Mouse (Mus musculus) CD4-positive, CD25-positive, alpha-beta regulatory T cell, adult 4 months (primary cell): Measurements from ENCODE around the gene Plcb2. TPM values are rescaled to one million over a fixed set of nuclear protein-coding genes. Genes with fewer than 3 reads are reported as not detected.

ENCODE experiments used
- ATAC-seq: one replicate; pipeline ENCODE4 v1.8.0; 2017
- polyA plus RNA-seq, 2 experiments: library from polyadenylated mRNA; unstranded; fragments of 100-300 nt; shearing (Covaris generic); gene quantifications; one replicate each; pipeline ENCODE4 v1.2.1; 2017

The Plcb2 gene
- polyA plus RNA-seq, result 10 to 100 TPM; 15.7 to 20.8 TPM

DNA sequence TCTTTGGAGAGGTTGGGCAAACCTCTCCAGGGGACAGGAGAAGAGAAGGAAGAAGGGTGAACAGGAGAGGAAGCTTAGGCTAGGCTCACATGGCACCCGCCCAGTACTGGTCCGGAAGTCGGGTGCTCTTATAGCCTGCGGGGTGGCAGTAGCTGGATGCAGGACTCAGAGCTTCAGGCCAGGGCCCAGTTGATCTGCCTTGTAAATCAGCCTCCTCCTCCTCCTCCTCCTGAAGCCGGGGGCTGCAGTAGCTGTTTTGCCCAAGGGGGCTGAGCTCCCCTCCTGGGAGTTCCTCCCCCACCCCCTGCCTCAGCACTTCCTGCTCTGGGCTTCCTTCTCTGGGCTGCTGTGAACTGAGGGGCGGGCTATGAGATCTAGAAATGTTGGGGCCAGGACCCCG is at the start of gene Plcb2:
Gene Plcb2, minus strand, starts transcription at position 102 of the 400 bp plus-strand sequence.
- ATAC-seq, result peak; percentile 80

DNA sequence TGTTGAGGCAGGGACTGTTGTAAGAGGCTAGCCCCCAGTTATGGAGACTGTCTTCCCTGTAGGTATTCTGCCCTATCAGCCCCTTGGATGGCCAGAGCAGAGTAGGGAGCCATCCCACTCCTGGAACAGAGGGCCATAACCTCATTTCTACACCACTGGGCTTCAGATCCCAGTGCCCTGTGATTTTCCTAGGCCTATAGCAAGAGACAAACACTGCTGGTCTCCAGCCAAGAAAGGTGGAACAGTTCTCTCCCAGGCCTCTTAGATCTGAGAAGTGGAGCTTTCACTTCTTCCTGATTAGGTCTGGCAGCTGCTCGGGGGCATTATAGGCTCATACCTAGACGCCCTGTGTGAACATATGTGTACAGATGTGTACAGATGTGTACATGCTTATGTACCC is 48.1 kb upstream of the Plcb2 start:
- no peak for ATAC-seq

DNA sequence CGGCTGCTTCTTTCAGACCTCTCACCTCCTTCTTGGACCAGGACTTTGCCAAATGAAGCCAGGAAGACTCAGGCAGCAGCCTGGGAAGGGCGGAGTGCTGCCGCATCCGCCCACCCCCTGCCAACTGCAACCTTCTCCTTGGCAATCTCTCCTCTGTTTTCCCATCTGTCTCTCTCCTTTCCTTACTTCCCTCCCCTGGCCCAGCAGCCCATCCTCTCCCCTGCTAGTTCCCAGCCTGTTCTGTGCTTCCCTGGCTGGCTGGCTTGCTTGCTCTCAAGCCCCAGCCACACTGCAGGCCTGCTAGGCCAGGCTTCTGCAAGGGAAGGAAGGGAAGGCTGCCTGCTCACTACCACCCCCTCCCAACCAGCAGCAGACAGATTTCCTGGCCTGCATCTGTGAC is 47.6 kb upstream of the Plcb2 start:
- no peak for ATAC-seq

DNA sequence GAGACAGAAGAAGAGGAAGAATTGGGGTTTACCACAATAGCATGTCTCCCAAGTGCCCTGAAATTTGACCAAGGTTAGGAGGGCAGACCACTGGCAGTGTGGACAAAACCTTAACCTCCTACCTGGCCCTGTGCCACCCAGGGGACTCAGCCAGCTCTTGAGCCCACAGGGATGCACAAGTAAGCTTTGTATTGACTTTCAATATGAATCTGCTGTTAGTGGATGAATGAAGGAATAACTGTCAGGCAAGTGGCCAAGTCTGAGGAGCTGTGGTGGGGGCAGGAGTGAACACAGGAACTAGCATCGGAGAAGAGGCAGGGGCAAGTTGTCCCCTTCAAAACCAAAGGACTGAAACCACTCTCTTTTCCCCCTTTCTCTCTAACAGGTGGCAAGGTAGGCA is 47.2 kb upstream of the Plcb2 start:
- ATAC-seq, result no peak

DNA sequence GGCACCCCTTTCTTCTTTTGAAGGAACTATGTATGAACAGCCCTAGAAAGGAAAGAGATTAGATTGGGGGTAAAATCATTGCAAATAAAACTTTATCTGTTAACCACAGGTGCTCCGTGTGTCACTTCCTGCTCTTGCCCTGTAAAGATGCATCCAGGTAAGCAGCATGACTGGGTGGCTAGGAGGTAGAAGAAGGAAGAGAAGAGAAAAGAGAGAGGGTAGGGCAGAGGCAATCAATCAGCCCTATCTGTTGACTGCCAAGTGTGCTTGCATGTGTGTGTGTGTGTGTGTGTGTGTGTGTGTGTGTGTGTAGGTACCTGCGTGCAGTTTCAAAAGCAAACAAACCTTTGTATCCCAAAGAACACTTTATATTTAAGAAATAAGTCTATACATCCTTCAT is 46.3 kb upstream of the Plcb2 start:
- ATAC-seq, result no peak

DNA sequence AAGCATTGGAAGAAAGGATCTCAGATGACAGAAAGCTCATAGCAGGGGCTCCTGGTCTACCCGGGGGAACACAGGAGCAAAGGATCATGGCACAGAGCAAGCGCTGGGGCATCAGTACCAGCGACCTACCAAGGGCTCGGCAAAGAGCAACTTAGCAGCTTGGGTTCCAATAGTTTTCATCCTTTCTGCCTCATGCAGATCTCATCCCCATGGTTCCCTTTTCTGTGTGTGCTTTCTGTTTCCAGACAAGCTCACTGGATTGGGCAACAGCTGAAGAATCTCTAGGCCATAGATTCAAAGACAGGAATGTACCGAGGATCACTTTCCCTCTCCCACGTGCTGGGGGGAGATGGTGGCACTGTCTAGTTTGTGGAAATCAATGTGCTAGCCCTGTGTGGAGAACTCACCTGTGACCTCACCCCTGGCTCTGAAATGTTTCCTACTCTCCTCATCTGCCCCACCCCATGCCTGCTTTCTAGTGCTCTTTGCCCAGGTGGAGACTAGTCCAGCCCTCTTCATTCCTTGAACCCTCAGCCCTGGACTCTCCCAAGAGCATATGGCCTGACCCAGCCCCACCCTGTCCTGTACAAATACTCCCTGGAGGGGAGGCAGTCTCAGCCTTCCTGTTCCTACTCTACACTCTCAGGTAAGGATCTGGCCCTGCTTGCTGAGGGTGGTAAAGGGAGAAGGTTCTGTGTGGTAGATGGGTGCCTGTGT is 44.1 kb upstream of the Plcb2 start, which contains the start of gene Phgr1:
Gene Phgr1, plus strand, starts transcription at position 612 of the 717 bp plus-strand sequence.
- ATAC-seq, result no peak

DNA sequence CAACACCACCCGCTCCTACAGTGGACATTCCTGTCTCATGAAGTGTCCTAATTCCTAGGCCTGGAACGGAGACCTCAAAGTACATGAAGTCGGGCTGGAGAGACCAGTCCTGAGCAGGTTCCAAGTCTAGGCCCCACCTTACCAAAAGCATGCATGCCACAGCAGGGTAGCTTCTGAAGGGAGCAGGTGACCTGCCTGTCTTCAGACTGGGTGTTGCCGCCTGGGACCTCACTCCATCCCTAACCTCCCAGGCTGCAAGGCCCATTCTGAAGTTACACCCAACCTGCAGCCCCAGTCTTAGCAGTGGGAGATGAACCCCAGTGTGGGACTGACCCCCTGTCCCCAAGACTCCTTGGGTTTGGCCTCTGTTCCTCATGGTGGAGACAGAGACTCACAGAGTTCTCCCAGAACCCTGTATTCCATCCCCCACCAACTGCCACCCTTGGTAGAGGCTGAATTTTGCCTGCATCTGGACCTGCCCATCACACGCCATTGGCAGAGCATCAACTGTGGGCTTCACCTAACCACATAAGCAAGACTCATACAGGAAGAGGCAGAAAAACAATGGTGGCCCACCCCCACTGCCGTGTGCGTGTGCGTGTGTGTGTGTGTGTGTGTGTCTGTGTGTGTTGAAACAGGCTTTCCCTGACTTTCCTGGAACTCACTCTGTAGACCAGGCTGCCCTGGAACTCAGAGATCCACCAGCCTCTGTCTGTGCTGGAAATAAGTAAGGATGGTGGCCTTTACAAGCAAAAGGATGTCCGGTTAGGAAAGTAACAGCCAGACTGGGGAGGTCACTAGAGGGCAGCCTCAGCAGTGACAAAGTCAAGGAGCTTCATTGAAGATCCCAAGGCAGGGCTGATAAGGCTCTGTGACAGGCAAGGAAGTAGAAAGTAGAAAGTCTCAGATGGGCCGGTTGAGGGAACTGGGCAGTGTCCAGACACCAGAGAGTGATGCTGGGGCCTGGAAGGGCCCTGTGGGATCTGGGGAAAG is 38.1 kb upstream of the Plcb2 start:
- no peak for ATAC-seq

DNA sequence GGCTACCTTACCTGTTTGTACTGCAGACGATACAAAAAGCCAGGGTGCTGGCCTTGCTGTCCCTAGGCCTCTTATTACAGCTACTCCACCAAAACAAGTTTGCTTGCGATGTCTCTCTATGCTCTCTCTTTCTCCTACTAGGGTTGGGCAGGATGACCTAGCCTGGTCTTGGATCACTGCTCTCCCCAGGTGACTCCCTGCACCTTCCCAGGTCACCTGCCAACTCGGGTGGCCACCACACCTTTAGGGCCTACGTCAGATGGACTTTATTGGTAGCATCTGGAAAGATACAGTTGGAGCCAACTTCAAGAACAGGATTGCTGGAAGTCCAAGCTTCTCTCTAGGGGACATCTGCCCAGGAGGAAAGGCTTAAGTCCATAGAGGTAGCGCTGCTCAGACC is 36.6 kb upstream of the Plcb2 start:
- ATAC-seq, result no peak

DNA sequence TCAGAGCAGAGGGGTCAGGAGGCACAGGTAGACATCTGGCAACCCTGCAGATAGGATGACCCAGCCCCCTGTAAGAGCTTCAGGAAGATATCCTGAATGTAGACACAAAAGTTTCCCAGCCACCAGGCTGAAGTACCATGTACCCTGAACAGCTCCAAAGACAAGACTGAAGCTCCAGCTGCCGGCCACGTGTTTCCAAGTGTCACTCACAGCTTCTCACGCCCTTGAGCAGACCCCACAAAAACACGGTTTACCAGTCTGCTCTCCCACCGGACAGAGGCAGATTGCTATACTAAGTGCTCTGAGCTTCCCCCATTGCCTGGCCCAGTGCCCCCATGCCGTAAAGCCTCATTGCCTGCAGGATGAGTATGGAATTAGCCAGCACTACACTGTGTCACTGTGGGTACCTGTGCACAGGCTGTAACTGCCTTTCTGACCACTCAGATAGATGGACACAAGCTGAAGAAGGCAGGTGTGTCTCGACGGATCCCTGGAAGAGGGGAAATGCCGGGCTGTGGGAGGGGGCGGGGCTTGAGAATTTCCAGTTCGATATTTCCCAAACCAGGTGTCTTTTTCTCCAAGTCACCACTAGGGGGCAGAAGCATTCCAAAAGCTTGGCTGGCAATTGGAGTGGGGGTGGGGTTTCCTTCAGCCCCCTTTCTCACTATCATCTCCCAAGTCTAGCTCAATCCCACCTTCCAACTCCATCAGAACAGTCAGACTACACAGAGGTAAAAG is 36.0 kb upstream of the Plcb2 start:
- ATAC-seq, result no peak

DNA sequence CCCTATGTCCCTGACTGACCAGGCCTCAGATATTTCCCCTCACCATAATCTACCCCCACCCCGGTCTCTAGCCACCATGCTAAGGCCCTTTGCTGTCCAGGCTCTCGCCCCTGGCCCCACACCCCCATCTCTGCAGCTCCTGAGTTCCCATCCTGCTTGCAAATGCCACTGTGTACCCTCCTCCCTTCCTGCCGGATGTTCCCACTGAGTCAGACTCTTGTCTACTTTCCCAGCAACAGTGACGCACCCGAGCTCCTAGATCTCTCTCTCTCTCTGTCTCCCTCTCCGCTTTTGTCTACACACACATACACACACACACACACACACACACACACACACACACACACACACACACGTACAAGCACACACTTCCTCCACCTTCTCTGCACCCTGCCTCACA is 35.2 kb upstream of the Plcb2 start:
- no peak for ATAC-seq

DNA sequence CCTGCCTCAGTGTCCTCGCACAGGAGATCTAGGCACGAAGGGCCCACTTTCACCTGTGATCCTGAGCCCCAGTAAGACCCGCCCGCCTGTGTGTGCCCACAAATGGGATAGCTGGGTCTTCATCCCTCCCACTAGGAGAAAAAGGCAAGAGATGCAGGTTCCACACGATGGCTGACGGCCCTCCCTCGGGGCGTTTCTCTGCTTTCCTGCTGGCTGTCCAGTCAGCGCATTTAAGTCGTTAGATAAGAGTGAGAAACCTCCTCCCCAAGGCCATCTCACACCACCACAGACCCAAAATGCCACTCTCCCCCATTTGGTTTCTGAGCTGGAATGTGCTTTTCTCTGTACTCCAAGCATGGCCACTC is 34.5 kb upstream of the Plcb2 start:
- ATAC-seq, result no peak

DNA sequence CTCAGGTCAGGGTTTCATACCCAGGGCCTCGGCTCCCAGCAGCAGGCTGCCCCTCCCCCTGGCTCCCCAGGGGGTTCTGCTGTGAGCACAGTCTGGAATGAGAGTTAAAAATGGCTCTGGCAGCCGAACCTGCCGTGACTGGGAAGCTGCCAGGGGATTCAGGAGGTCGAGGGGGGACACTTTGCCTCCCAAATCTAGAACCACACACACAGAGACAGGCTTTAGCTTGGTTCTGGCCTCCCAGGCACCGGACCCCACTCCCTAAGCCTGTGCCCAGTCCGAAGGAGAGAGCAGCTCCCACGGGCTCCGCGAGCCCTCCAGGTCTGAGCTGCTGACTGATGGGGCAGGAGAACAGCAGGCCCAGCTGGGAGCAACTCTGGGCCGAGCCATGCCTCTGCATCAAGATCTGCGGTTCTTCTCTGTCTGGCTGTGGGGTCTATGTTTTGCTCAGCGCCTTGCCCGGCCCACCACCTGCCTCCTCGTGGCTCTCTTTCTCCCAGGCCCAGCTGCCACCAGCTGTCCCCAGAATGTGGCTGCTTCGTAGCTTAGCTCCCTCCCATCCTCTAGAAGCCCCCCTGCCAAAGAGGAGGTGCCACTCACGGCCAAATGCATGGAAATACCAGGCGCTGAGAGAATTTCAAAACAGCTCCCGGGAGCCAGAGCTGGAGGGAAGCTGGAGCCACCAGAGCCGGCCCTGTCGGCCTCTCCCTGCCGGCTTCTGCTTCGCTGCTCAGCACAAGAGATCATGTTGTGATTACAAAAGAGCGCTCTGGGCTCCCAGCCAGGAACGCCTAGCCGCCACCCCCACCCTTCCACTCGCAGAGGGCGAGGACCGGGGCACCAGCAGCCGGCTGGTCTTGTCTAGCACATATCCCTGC is 33.9 kb upstream of the Plcb2 start, which contains the start of gene Ccdc9b:
Gene Ccdc9b, minus strand, starts transcription at position 756 of the 878 bp plus-strand sequence.
- ATAC-seq, result peak; percentile 67

DNA sequence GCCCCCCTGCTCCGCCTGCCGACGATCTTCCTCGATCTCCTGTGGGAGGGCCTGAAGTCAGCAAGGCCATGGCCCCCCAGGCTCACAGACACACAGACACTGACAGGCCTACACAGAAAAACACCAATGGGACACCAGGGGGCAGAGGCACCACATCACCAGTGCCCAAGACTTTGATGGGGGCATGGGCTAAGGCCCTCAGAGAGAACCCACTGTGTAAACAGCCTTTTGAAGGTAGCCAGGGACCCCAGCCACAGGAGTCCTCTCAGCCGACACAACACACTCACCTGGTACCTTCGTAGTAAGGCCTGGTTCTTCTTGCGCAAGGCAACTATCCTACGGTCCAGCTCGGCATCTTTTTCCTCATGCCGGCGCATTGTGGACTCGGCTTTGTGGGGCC is 33.1 kb upstream of the Plcb2 start:
- ATAC-seq, result no peak

DNA sequence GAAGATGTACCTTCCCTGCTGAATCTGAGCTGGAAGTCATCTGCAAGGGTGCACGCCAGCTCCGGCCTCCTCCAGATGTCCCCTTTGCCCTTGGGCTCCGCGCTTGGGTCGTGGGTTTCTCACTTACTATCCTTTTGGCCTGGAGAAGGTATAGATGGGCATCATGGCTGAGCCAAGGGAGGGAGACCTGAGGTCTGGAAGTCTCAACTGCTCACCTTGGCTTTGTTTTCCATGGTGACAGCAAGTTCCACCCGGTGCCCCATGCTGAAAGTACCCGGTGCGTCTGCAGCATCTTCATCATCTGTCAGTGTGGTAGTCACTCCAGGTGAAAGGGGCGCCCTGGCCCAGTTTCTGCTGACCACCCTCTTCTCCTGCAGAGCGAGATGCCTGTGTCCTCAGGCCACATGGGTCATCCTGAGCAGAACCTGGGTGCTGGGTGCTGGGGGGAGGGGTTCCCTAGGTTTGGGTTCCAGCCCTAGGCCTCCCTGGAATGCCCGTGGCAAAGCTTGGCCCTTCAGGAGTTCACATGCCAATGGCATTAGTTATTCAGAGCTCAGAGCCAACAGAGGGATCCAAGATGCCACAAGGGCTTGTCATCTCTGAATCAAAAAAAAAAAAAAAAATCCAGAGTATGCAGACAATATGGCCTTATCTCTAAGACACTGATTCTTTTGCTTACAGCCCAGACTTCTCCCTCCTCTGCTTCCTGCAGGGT is 32.2 kb upstream of the Plcb2 start:
- ATAC-seq, result no peak

DNA sequence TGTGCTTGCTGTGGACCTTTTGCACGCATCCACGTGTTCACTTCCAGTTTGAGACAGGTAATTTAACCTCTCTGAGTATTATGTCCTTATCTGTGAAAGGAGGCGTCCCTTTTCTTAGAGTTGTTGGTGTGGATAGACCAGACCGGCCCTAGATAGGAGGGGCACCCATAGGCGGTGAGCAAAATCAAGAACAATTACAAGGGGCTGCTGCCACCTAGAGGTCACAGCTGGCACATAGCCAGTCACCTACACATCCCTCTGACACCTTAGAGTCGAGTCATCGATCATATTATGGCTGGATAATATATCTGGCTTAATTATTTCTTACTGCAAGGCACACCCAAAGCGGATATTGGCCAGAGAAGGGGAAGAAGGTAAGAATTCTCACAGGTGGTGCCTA is 31.6 kb upstream of the Plcb2 start:
- ATAC-seq, result peak; percentile 91

DNA sequence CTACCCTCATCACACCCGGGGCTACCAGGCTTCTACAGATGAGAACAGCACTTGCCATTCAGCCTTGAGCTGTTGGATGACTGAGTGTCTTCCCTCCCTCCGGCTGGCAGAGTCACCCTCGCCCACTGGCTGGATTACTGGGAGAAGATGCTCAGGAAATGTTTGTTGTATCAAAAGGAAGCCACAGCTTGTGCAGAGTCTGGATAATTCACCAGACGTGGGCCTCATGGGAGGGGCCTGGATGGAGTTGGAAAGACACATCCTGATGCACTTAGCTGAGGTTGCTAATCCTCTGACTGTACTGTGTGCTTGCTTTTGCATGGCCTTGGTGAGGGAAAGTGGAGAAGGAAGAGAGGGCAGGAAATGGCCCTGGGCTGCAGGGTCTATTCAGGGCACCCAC is 27.9 kb upstream of the Plcb2 start:
- no peak for ATAC-seq

DNA sequence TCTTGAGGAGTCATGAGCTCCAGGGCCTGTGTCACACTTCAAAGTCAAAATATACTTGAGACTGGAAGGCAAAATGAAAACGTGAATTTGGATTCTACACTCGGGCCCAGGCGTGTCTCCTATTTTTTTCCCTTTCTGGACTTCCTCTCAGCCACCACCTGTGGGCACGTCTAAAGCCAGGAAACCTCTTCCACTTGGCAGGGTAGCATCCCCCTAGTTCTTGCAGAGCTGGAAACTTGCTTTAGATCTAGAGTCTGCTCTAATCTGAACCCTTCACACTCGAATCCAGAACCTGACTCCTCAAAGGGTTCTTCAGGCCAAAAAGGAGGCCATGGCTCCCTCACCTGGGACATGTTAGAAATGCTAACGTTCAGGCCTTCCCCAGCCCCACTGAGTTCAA is 27.2 kb upstream of the Plcb2 start:
- no peak for ATAC-seq

DNA sequence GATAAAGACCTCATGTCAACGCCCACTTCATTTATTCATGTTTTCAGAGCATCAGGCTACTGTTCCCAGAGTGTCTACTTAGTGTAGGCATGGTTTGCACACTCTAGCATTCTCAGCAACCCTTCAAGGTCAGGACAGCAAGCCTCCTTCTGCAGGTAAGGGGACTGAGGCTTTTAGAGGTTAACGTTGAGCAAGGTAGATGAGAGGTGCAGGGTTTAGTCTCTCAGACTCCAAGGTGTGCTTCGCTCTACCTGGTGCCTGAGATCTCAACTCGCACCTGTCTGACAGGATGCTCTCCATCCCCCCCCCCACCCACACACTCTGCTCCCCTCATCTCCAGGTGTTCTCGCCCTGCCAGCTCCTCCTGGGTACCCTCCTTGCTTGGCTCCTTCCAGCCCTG is 25.9 kb upstream of the Plcb2 start:
- no peak for ATAC-seq

DNA sequence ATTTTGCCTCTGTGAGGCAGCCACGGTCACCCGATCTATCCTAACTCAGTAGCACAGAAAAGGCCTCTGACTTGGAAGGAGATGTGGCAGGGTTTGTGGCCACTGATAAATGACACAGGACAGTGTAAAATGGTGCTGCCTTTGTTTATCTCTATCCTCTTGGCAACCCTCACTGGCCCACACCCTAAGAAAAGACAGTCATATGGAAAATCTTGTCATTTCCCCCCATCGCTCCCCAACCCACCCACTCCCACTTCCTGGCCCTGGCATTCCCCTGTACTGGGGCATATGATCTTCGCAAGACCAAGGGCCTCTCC is 24.5 kb upstream of the Plcb2 start:
- ATAC-seq, result no peak

DNA sequence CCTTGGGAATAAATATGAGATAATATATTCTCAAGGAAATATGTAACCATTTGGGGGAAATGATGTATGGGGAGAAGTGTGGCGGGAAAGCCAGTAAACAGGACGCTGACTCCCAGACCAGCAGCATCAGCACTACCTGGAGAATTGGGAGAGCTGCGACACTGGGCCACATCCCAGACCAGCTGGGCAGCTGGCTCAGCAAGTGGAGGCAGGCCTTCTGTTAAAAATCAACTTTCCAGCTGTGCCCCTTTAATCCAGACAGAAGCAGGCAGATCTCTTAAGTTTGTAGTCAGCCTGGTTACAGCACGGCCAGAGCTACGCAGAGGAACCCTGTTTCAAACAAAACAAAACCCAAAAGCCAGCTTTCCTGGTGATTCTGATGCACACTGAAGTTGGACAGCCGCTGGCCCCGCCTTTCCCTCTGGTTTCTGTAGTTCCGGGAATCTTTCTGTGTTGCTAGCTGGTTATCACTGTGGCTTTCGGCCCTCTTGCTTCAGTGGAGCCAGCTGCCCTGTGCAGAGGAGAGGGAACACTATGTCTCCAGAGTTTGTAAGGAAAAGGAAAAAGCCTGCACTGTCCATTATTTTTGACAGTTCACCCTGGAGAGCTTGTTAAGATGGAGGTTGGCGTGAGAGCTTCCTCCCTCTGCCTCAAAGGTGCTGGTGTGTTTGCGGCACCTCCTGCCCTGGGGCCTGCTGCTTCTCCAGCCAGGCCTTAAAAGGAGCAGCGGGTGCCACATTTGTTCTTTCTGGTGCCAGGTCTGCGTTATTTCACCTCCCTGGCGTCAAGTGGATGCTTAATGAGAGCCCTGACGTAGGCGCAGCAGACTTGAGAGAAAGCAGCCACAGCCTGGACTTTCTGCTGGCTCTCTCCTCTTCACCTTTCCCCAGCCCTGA is 23.9 kb upstream of the Plcb2 start:
- ATAC-seq, result no peak
